Mouse (Mus musculus) adrenal gland, postnatal 14 days (tissue): Measurements from ENCODE around the gene Snx17. TPM values are rescaled to one million over a fixed set of nuclear protein-coding genes. Genes with fewer than 3 reads are reported as not detected.

Experiments used
- DNase-seq: peaks from one replicate; pipeline ENCODE4 v3.0.0; 2021; ENCODE audit warnings: mixed read lengths
- total RNA-seq: library from RNA; stranded (reverse); gene quantifications from 2 replicates; pipeline ENCODE4 v1.2.3, GENCODE M21; 2021

Snx17 gene
- total RNA-seq, 1 experiment from 2014 or later, result 85.0 TPM

- DNase-seq, result peak; percentile 98
Measured at GRCm38 (mm10) chr5:31240637-31241521, 47.9 kb downstream of the Snx17 start, which contains the start of the genes Nrbp1 and Gm9970. Gene Nrbp1 (plus strand): TSS chr5:31240864. Gene Gm9970 (minus strand): TSS chr5:31241232.

- DNase-seq, result no peak
Measured at GRCm38 (mm10) chr5:31241522-31242034, 48.6 kb downstream of the Snx17 start.

GRCm38 (mm10) chr5:31242191-31242590 lies 49.2 kb downstream of the Snx17 start:
- DNase-seq, result no peak

Other genes starting within 250 kb of the Snx17 start
- gene Cgref1, start 247.6 kb upstream of the Snx17 start, total RNA-seq, result 0.56 and 0.86 TPM in 2 replicates
- gene Preb, start 232.9 kb upstream of the Snx17 start, total RNA-seq, result 117 and 128 TPM in 2 replicates
- 1.1 and 1.2 TPM in 2 replicates for gene Tcf23, start 224.6 kb upstream of the Snx17 start, total RNA-seq
- gene Atraid, start 144.9 kb upstream of the Snx17 start, total RNA-seq, result 116 and 121 TPM in 2 replicates
- 19.7 and 24.0 TPM in 2 replicates for gene Slc5a6, start 144.3 kb upstream of the Snx17 start, total RNA-seq
- gene Cad, start 138.4 kb upstream of the Snx17 start, total RNA-seq, result 31.0 and 37.3 TPM in 2 replicates
- gene Dnajc5g, start 86.9 kb upstream of the Snx17 start, total RNA-seq, result not detected in 2 replicates
- gene Slc30a3, start 85.0 kb upstream of the Snx17 start, total RNA-seq, result 0.49 and 0.74 TPM in 2 replicates
- gene Trim54, start 76.5 kb upstream of the Snx17 start, total RNA-seq, result not detected in 2 replicates
- gene Ucn, start 54.4 kb upstream of the Snx17 start, total RNA-seq, result not detected in 2 replicates
- 41.7 and 46.4 TPM in 2 replicates for gene Mpv17, start 39.0 kb upstream of the Snx17 start, total RNA-seq
- gene Gm29609, start 13.3 kb upstream of the Snx17 start, total RNA-seq, result 1.7 and 1.9 TPM in 2 replicates
- gene Gtf3c2, start 13.1 kb upstream of the Snx17 start, total RNA-seq, result 54.3 and 58.6 TPM in 2 replicates
- 42.7 and 64.9 TPM in 2 replicates for gene Eif2b4, start 203 bp downstream of the Snx17 start, total RNA-seq
- gene Zfp513, start 9.1 kb downstream of the Snx17 start, total RNA-seq, result 25.8 and 27.9 TPM in 2 replicates
- gene Ppm1g, start 27.5 kb downstream of the Snx17 start, total RNA-seq, result 117 and 121 TPM in 2 replicates
- 79.7 and 87.7 TPM in 2 replicates for gene Nrbp1, start 47.6 kb downstream of the Snx17 start, total RNA-seq
- gene Gm9970, start 48.0 kb downstream of the Snx17 start, total RNA-seq, result not detected in 2 replicates
- gene Krtcap3, start 58.5 kb downstream of the Snx17 start, total RNA-seq, result 2.7 and 4.8 TPM in 2 replicates
- 36.0 and 41.5 TPM in 2 replicates for gene Ift172, start 97.9 kb downstream of the Snx17 start, total RNA-seq
- 10.9 and 12.2 TPM in 2 replicates for gene Fndc4, start 102.9 kb downstream of the Snx17 start, total RNA-seq
- gene Gckr, start 104.2 kb downstream of the Snx17 start, total RNA-seq, result 1.6 and 13.8 TPM in 2 replicates